Mouse (Mus musculus) forebrain, embryonic 13.5 days (tissue): ENCODE results near the gene Tmtc2. TPM values are rescaled to one million over a fixed set of nuclear protein-coding genes. Genes with fewer than 3 reads are reported as not detected.

Source experiments
- ATAC-seq: fragments of 200-750 bp; cut with Nextera tagmentation; 2 replicates; pipeline ENCODE4 v1.8.0; 2017
- H3K27ac ChIP-seq: fragments of 300-500 bp; sonication (generic); 2 replicates; pipeline ENCODE4 v1.5.1; 2015; ENCODE audit warnings: inconsistent platforms, mild to moderate bottlenecking, moderate library complexity
- H3K27me3 ChIP-seq: fragments of 300-500 bp; sonication (generic); 2 replicates; pipeline ENCODE4 v1.6.1; 2015; ENCODE audit warnings: mild to moderate bottlenecking, inconsistent platforms
- H3K36me3 ChIP-seq: fragments of 300-500 bp; sonication (generic); 2 replicates; pipeline ENCODE4 v1.6.1; 2015; ENCODE audit warnings: mild to moderate bottlenecking, inconsistent platforms; ENCODE audit not compliant: poor library complexity, severe bottlenecking
- H3K4me1 ChIP-seq: fragments of 300-500 bp; sonication (generic); 2 replicates; pipeline ENCODE4 v1.6.1; 2015; ENCODE audit warnings: inconsistent platforms
- H3K4me2 ChIP-seq: fragments of 300-500 bp; sonication (generic); 2 replicates; pipeline ENCODE4 v1.6.1; 2015; ENCODE audit warnings: inconsistent platforms, mild to moderate bottlenecking, moderate library complexity
- H3K4me3 ChIP-seq: fragments of 300-500 bp; sonication (generic); 2 replicates; pipeline ENCODE4 v1.5.1; 2015; ENCODE audit warnings: mild to moderate bottlenecking, inconsistent platforms
- H3K9ac ChIP-seq: fragments of 300-500 bp; sonication (generic); 2 replicates; pipeline ENCODE4 v1.6.1; 2015; ENCODE audit warnings: mild to moderate bottlenecking, inconsistent platforms
- H3K9me3 ChIP-seq: fragments of 300-500 bp; sonication (generic); replicated peaks from 2 replicates; pipeline ENCODE4 v1.6.1; 2016; ENCODE audit warnings: inconsistent platforms
- WGBS: fragments of 180-500 bp; shearing (Covaris S2); methylation state at CpG from one replicate; pipeline ENCODE4 v1.1.7; 2015; 5-methylcytosine and 5-hydroxymethylcytosine counted together
- polyA plus RNA-seq: library from polyadenylated mRNA; unstranded; fragments of >200 nt; fragmentation: Nextera tagmentation; extraction: Ambion mirVana; gene quantifications from 2 replicates; pipeline ENCODE4 v1.2.1, GENCODE M21; 2015

Gene Tmtc2
- polyA plus RNA-seq: 5.7 and 6.9 TPM in 2 replicates

- H3K9me3 ChIP-seq: no peaks in the 10 kb centered on the region
- H3K4me3 ChIP-seq: peak within 1 kb of the TSS; percentile 62
- H3K36me3 ChIP-seq: no peaks in the 10 kb centered on the region
- H3K9ac ChIP-seq: peak within 1 kb of the TSS; percentile 82
- H3K27ac ChIP-seq: peak within 1 kb of the TSS; percentile 76
- H3K4me2 ChIP-seq: peak within 1 kb of the TSS; percentile 89
- under 1% methylated on average over 46 of the region's 61 CpGs for WGBS
- peaks cover 26% of the 10 kb centered on the region for H3K4me1 ChIP-seq
- peak; percentile 97 for ATAC-seq
- peaks cover 28% of the 10 kb centered on the region for H3K27me3 ChIP-seq
These were observed at the start of gene Tmtc2 for GRCm38 (mm10) chr10:105573908-105574694. TSS of gene Tmtc2 (minus strand) at chr10:105574451.

GRCm38 (mm10) chr10:105612117-105612516, 37.9 kb upstream of the Tmtc2 start:
- Histone ChIP-seq H3K4me3 (no peak overlapping the region), H3K36me3 (no peaks in the 10 kb centered on the region), H3K27ac (no peak overlapping the region), H3K9ac (no peak overlapping the region), H3K9me3 (no peaks in the 10 kb centered on the region), H3K4me2 (no peak overlapping the region), H3K27me3 (no peaks in the 10 kb centered on the region), H3K4me1 (no peaks in the 10 kb centered on the region)
- no peak for ATAC-seq
- 86% methylated on average over 3 of the region's 3 CpGs for WGBS

- H3K36me3 ChIP-seq: no peaks in the 10 kb centered on the region
- 84% methylated on average over 8 of the region's 8 CpGs for WGBS
- no peaks in the 10 kb centered on the region for H3K9me3 ChIP-seq
- H3K4me3 ChIP-seq: no peak overlapping the region
- H3K4me1 ChIP-seq: no peaks in the 10 kb centered on the region; the same call in 1 of the 2 replicates
- H3K9ac ChIP-seq: no peak overlapping the region
- no peak for ATAC-seq
- no peak overlapping the region for H3K27ac ChIP-seq
- no peaks in the 10 kb centered on the region for H3K27me3 ChIP-seq
- no peak overlapping the region for H3K4me2 ChIP-seq
These were observed 24.6 kb upstream of the Tmtc2 start for GRCm38 (mm10) chr10:105598826-105599225.

- no peaks in the 10 kb centered on the region for H3K9me3 ChIP-seq
- WGBS: 91% methylated on average over 3 of the region's 3 CpGs
- H3K4me2 ChIP-seq: no peak overlapping the region
- H3K4me3 ChIP-seq: no peak overlapping the region
- no peak overlapping the region for H3K9ac ChIP-seq
- H3K27ac ChIP-seq: no peak overlapping the region
- ATAC-seq: no peak
- no peaks in the 10 kb centered on the region for H3K27me3 ChIP-seq
- H3K4me1 ChIP-seq: no peaks in the 10 kb centered on the region; the same call in 1 of the 2 replicates
- H3K36me3 ChIP-seq: no peaks in the 10 kb centered on the region
These were observed 23.0 kb upstream of the Tmtc2 start for GRCm38 (mm10) chr10:105597226-105597625.

- Histone ChIP-seq H3K27ac (no peak overlapping the region), H3K4me1 (no peaks in the 10 kb centered on the region; the same call in 1 of the 2 replicates), H3K4me3 (no peak overlapping the region), H3K9ac (no peak overlapping the region), H3K27me3 (no peaks in the 10 kb centered on the region), H3K4me2 (no peak overlapping the region), H3K9me3 (no peaks in the 10 kb centered on the region), H3K36me3 (no peaks in the 10 kb centered on the region)
- 82% methylated on average over 7 of the region's 7 CpGs for WGBS
- ATAC-seq: peak; percentile 86; the same call in 1 of the 2 replicates
These were observed 21.3 kb upstream of the Tmtc2 start for GRCm38 (mm10) chr10:105595480-105596102.

GRCm38 (mm10) chr10:105588141-105588540, 13.9 kb upstream of the Tmtc2 start:
- Histone ChIP-seq H3K36me3 (no peaks in the 10 kb centered on the region), H3K27ac (no peak overlapping the region), H3K4me1 (no peaks in the 10 kb centered on the region), H3K9me3 (no peaks in the 10 kb centered on the region), H3K27me3 (no peaks in the 10 kb centered on the region), H3K9ac (no peak overlapping the region), H3K4me3 (no peak overlapping the region), H3K4me2 (no peak overlapping the region)
- no peak for ATAC-seq

GRCm38 (mm10) chr10:105579318-105579717, 5.1 kb upstream of the Tmtc2 start:
- Histone ChIP-seq H3K9me3 (no peaks in the 10 kb centered on the region), H3K4me2 (no peak overlapping the region), H3K27ac (no peak overlapping the region), H3K4me1 (0 out of 2 replicates have a peak, but pooled peaks cover 7% of the 10 kb centered on the region), H3K27me3 (no peaks in the 10 kb centered on the region), H3K9ac (no peak overlapping the region), H3K36me3 (no peaks in the 10 kb centered on the region), H3K4me3 (no peak overlapping the region)
- no peak for ATAC-seq
- WGBS: 72% methylated on average over 2 of the region's 2 CpGs

- Histone ChIP-seq H3K36me3 (no peaks in the 10 kb centered on the region), H3K4me2 (no peak overlapping the region), H3K27ac (no peak overlapping the region), H3K4me3 (no peak overlapping the region), H3K4me1 (0 out of 2 replicates have a peak, but pooled peaks cover 7% of the 10 kb centered on the region), H3K27me3 (no peaks in the 10 kb centered on the region), H3K9me3 (no peaks in the 10 kb centered on the region), H3K9ac (no peak overlapping the region)
- 60% methylated on average over 8 of the region's 8 CpGs for WGBS
- ATAC-seq: no peak
These were observed 4.1 kb upstream of the Tmtc2 start for GRCm38 (mm10) chr10:105578291-105578845.

GRCm38 (mm10) chr10:105574695-105575660, 727 bp upstream of the Tmtc2 start:
- peak overlapping the region; percentile 62 for H3K4me3 ChIP-seq
- peaks cover 26% of the 10 kb centered on the region for H3K4me1 ChIP-seq
- ATAC-seq: peak; percentile 75
- peak overlapping the region; percentile 82 for H3K9ac ChIP-seq
- no peaks in the 10 kb centered on the region for H3K36me3 ChIP-seq
- no peaks in the 10 kb centered on the region for H3K9me3 ChIP-seq
- H3K4me2 ChIP-seq: peak overlapping the region; percentile 89
- WGBS: under 1% methylated on average over 44 of the region's 44 CpGs
- H3K27ac ChIP-seq: peak overlapping the region; percentile 76; the same call in 1 of the 2 replicates
- peaks cover 20% of the 10 kb centered on the region for H3K27me3 ChIP-seq

GRCm38 (mm10) chr10:105573306-105573907, 844 bp downstream of the Tmtc2 start:
- peak overlapping the region; percentile 62 for H3K4me3 ChIP-seq
- H3K4me1 ChIP-seq: peaks cover 23% of the 10 kb centered on the region
- whole genome bisulfite sequencing: 2% methylated on average over 37 of the region's 37 CpGs
- H3K27ac ChIP-seq: peak overlapping the region; percentile 76
- no peaks in the 10 kb centered on the region for H3K36me3 ChIP-seq
- peak overlapping the region; percentile 89 for H3K4me2 ChIP-seq
- no peaks in the 10 kb centered on the region for H3K9me3 ChIP-seq
- peaks cover 28% of the 10 kb centered on the region for H3K27me3 ChIP-seq
- peak overlapping the region; percentile 82 for H3K9ac ChIP-seq
- ATAC-seq: peak; percentile 12

GRCm38 (mm10) chr10:105572829-105573228, 1.4 kb downstream of the Tmtc2 start:
- ATAC-seq: no peak
- WGBS: 1% methylated on average over 16 of the region's 16 CpGs
- Histone ChIP-seq H3K27me3 (peaks cover 28% of the 10 kb centered on the region), H3K27ac (no peak overlapping the region), H3K36me3 (no peaks in the 10 kb centered on the region), H3K4me2 (peak overlapping the region; percentile 89), H3K4me1 (peaks cover 19% of the 10 kb centered on the region), H3K9me3 (no peaks in the 10 kb centered on the region), H3K9ac (peak overlapping the region; percentile 50; the same call in 1 of the 2 replicates), H3K4me3 (peak overlapping the region; percentile 62)
